Mouse (Mus musculus) megakaryocyte progenitor cell, adult 5-6 weeks (primary cell): ENCODE measurements at regions not wholly inside any gene's neighbourhood (a gene's known extent, or its start where the extent isn't known, plus 50 kb on each side); places are given as distances from the start of the nearest gene placed in this dataset.

ENCODE experiments used
- ATAC-seq: replicated peaks from 2 replicates; pipeline ENCODE4 v1.8.0; 2016; ENCODE audit warnings: mild to moderate bottlenecking, moderate TSS enrichment, inconsistent platforms; ENCODE audit not compliant: poor library complexity

DNA sequence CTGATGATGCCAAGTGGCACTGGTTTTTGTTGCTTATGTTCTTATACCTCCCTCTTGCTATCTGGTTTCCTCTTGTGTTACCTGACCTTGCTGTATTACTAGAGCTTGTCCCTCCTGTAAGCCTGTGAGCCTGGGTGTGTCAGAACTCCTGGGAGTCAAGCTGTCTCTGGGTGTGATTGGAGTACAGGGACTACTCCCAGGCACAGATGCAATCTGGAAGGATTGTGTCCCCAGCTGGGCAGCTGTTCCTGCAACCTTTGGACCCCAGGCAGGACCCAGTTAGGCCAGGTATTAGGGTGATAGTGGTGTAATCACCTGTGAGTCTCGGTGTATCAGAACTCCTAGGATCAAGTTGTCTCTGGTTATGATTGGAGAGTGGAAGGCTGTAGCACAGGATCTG lies 97.4 kb upstream of the Dock11 start:
- ATAC-seq = no peak

- ATAC-seq = 0 out of 2 replicates have a peak, but pooled peaks have one; percentile 37
These were observed 75.4 kb upstream of the Dock11 start for GRCm38 (mm10) chrX:35813206-35813605.

- peak; percentile 83 for ATAC-seq
These were observed 54.2 kb upstream of the Dock11 start for GRCm38 (mm10) chrX:35834411-35834810.

GRCm38 (mm10) chrX:35838064-35838463 lies 50.6 kb upstream of the Dock11 start:
- ATAC-seq = no peak
